Mouse (Mus musculus) NIH3T3 (cell line): ENCODE results near the gene Tmem91.
A peak's percentile ranks its signal among the peaks of the same experiment; 100 is the strongest.
"Not testable (repeated sequence)": the region's sequence is repeated elsewhere in the genome, so short reads cannot be mapped to it uniquely, and the experiment has no call there.

Experiments used
- DNase-seq: peaks from one replicate; pipeline ENCODE4 v3.0.0-alpha.2; 2012; ENCODE audit warnings: low read depth

The Tmem91 gene

GRCm38 (mm10) chr7:25674719-25675300 lies at the start of gene Tmem91:
Gene Tmem91 (minus strand): TSS chr7:25675166.
- no peak for DNase-seq

GRCm38 (mm10) chr7:25721776-25722175 lies 46.8 kb upstream of the Tmem91 start:
- not testable (repeated sequence) for DNase-seq

- no peak for DNase-seq
These were observed 45.8 kb upstream of the Tmem91 start for GRCm38 (mm10) chr7:25720760-25721159.

GRCm38 (mm10) chr7:25719761-25720610 lies 45.0 kb upstream of the Tmem91 start:
- DNase-seq: peak; percentile 89

- peak; percentile 97 for DNase-seq
These were observed 43.9 kb upstream of the Tmem91 start, which contains the start of gene Ccdc97 for GRCm38 (mm10) chr7:25718788-25719417. Gene Ccdc97 (minus strand): TSS chr7:25719088.

GRCm38 (mm10) chr7:25717478-25717877 lies 42.5 kb upstream of the Tmem91 start:
- DNase-seq: no peak

- no peak for DNase-seq
These were observed 40.8 kb upstream of the Tmem91 start for GRCm38 (mm10) chr7:25715731-25716271.

- no peak for DNase-seq
These were observed 39.6 kb upstream of the Tmem91 start for GRCm38 (mm10) chr7:25714581-25714980.

- DNase-seq: no peak
These were observed 37.8 kb upstream of the Tmem91 start for GRCm38 (mm10) chr7:25712801-25713200.

- DNase-seq: peak; percentile 95
These were observed 36.8 kb upstream of the Tmem91 start for GRCm38 (mm10) chr7:25711731-25712197.

- DNase-seq: no peak
These were observed 36.2 kb upstream of the Tmem91 start for GRCm38 (mm10) chr7:25711165-25711564.

- peak; percentile 48 for DNase-seq
These were observed 35.7 kb upstream of the Tmem91 start for GRCm38 (mm10) chr7:25710519-25711130.

GRCm38 (mm10) chr7:25709961-25710360 lies 35.0 kb upstream of the Tmem91 start:
- DNase-seq: no peak

GRCm38 (mm10) chr7:25707581-25708292 lies 32.8 kb upstream of the Tmem91 start:
- DNase-seq: no peak

- no peak for DNase-seq
These were observed 31.7 kb upstream of the Tmem91 start for GRCm38 (mm10) chr7:25706578-25707170.

- DNase-seq: peak; percentile 41
These were observed 30.9 kb upstream of the Tmem91 start for GRCm38 (mm10) chr7:25705801-25706251.

- DNase-seq: no peak
These were observed 29.9 kb upstream of the Tmem91 start for GRCm38 (mm10) chr7:25704716-25705364.

- DNase-seq: no peak
These were observed 29.0 kb upstream of the Tmem91 start for GRCm38 (mm10) chr7:25703793-25704494.

- peak; percentile 32 for DNase-seq
These were observed 27.4 kb upstream of the Tmem91 start for GRCm38 (mm10) chr7:25702350-25702749.

GRCm38 (mm10) chr7:25700732-25701131 lies 25.8 kb upstream of the Tmem91 start:
- DNase-seq: no peak
